In the genomic region with DNA sequence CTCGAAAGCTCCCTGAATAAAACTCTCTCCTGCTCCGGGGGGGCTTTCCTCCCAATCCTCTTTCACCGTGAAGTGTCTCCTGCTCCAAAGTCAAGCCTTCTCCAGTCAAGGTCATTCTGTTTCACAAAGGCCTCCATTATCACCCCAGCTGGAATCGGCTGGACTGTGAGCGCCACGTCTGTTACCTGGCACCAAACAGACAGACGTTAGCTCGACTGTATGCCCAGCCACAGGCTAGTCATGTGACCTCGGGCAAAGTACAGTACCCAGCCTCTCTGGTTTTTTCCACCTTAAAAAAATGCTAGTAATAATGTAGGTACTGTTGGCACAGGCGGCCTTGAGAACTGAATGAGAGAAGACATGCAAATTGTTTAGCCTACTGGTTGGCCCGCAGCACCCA, we compare ENCODE assay signal across 15 mouse cellular contexts. TPM values are rescaled to one million over a fixed set of nuclear protein-coding genes. Genes with fewer than 3 reads are reported as not detected.
DNase-seq lines count a peak whose midpoint lies in the region; ATAC-seq and TF ChIP-seq lines count a peak whose summit lies in the region.
"Had no signal": no experiment of that assay in that cellular context is flagged by ENCODE, and none has a peak within 500 bp of the region (broad histone marks: within the 10 kb centered on the region; RNA-seq: fewer than 3 reads in every experiment).

No protein-coding gene starts in this region.

- no peak overlapping the region for H3K4me3 ChIP-seq in kidney, embryonic 14.5 days (ENCODE audit: low read length)
- H3K4me3 ChIP-seq: embryonic facial prominence, embryonic 12.5 days had no signal

- DNase-seq in adrenal gland, adult (ENCODE audit: inconsistent age in 2 of 2, low spot score in 1 of 2), result peak; percentile 65 to 83
- no peak for DNase-seq in adrenal gland, adult 18-20 months (ENCODE audit: low spot score in 2 of 2)
- DNase-seq in kidney, adult 18-20 months, result peak; percentile 77
- DNase-seq in brain, embryonic 14.5 days (ENCODE audit: low read depth), result peak; percentile 13
- peak; percentile 85 for DNase-seq in large intestine, adult 2 months (ENCODE audit: low read depth, low spot score)
- no peak for DNase-seq in ovary, postnatal 36 days (ENCODE audit: low spot score)
- DNase-seq: cerebellum, postnatal 36 days; gastrocnemius, postnatal 10 days; liver; retina, postnatal 1 day; thymus, adult 2 months had no signal

- peaks cover 11% of the 10 kb centered on the region for H3K4me1 ChIP-seq in kidney, embryonic 14.5 days (ENCODE audit: control insufficient read depth, insufficient read depth, low read length)

- H3K9me3 ChIP-seq in kidney, embryonic 14.5 days (ENCODE audit: control insufficient read depth, low read length), result no peaks in the 10 kb centered on the region
- H3K9me3 ChIP-seq: embryonic facial prominence, embryonic 12.5 days had no signal

- H3K27ac ChIP-seq in kidney, embryonic 14.5 days (ENCODE audit: low read depth, low read length), result no peak overlapping the region
- H3K27ac ChIP-seq: embryonic facial prominence, embryonic 12.5 days had no signal

- ATAC-seq in kidney, embryonic 14.5 days (ENCODE audit: low FRiP score, low TSS enrichment), result no peak
- ATAC-seq in megakaryocyte, adult 5-6 weeks (ENCODE audit: poor library complexity, severe bottlenecking), result no peak
- ATAC-seq: Patski had no signal

- TF ChIP-seq CTCF in brain, embryonic 14.5 days (IDR thresholded peaks at IDR 0.05; ENCODE audit: borderline replicate concordance, extremely low read depth, insufficient read depth, insufficient read length), result no peak

- H3K9ac ChIP-seq in kidney, embryonic 14.5 days (ENCODE audit: low read depth, low read length), result no peak overlapping the region
- H3K9ac ChIP-seq: embryonic facial prominence, embryonic 12.5 days had no signal

- WGBS in kidney, embryonic 14.5 days, result 70% methylated on average over 11 of the region's 11 CpGs
- WGBS in large intestine, adult 2 months, result 25% methylated on average over 11 of the region's 11 CpGs

- no peak for TF ChIP-seq POLR2A in brain, embryonic 14.5 days (IDR thresholded peaks at IDR 0.05; ENCODE audit: borderline replicate concordance, extremely low read depth, insufficient read depth, insufficient read length, poor library complexity, severe bottlenecking)

- H3K36me3 ChIP-seq in kidney, embryonic 14.5 days (ENCODE audit: control insufficient read depth, insufficient read depth, low read length), result no peaks in the 10 kb centered on the region
- H3K36me3 ChIP-seq: embryonic facial prominence, embryonic 12.5 days had no signal

- H3K27me3 ChIP-seq in kidney, embryonic 14.5 days (ENCODE audit: control insufficient read depth, insufficient read depth, low read length), result no peaks in the 10 kb centered on the region
- H3K27me3 ChIP-seq: embryonic facial prominence, embryonic 12.5 days; Patski had no signal

- no peak overlapping the region for H3K4me2 ChIP-seq in kidney, embryonic 14.5 days (replicated peaks; ENCODE audit: low read depth, low read length)
- H3K4me2 ChIP-seq: embryonic facial prominence, embryonic 12.5 days had no signal

RNA-seq across cellular contexts. Expression of gene Ak2, which starts 2.1 kb away (rescaled TPM):
- total RNA-seq in adrenal gland, adult 18-20 months (2021), result 100 to 1,000 TPM; 111 to 164 TPM
- polyA plus RNA-seq in kidney, embryonic 14.5 days (2014; fragmentation: Nextera tagmentation; extraction: Ambion mirVana), result 152 and 171 TPM in 2 replicates
- 54.3 and 68.4 TPM in 2 replicates for polyA plus RNA-seq in brain, embryonic 14.5 days (2012; rRNA removed)
- 141 and 161 TPM in 2 replicates for polyA plus RNA-seq in large intestine, adult 2 months (2012; rRNA removed)
- 41.2 and 48.0 TPM in 2 replicates for total RNA-seq in megakaryocyte, adult 5-6 weeks (2015)
- total RNA-seq in megakaryocyte, adult 5-6 weeks (2017), result 69.0 and 71.2 TPM in 2 replicates

RNA-seq across cellular contexts. Expression of gene Azin2, which starts 27.4 kb away (rescaled TPM):
- 10 to 100 TPM; 62.3 to 69.7 TPM for total RNA-seq in adrenal gland, adult 18-20 months (2021)
- 16.0 and 17.0 TPM in 2 replicates for polyA plus RNA-seq in kidney, embryonic 14.5 days (2014; fragmentation: Nextera tagmentation; extraction: Ambion mirVana)
- polyA plus RNA-seq in brain, embryonic 14.5 days (2012; rRNA removed), result 14.3 and 15.8 TPM in 2 replicates
- polyA plus RNA-seq in large intestine, adult 2 months (2012; rRNA removed), result 2.8 and 3.4 TPM in 2 replicates
- 0.25 and 0.38 TPM in 2 replicates for total RNA-seq in megakaryocyte, adult 5-6 weeks (2015)
- total RNA-seq in megakaryocyte, adult 5-6 weeks (2017), result 0.29 and 1.5 TPM in 2 replicates

Comparison
In these comparisons a context has a peak if more than half of its experiments do, and no peak if none do; other contexts are left out.
1. DNase-seq: peak in adrenal gland, adult (2 of 2), kidney, adult 18-20 months (single experiment), brain, embryonic 14.5 days (single experiment) and large intestine, adult 2 months (single experiment); none in adrenal gland, adult 18-20 months (0 of 2) and ovary, postnatal 36 days (single experiment).